Mouse (Mus musculus): ENCODE measurements at regions not wholly inside any gene's neighbourhood (a gene's known extent, or its start where the extent isn't known, plus 50 kb on each side); places are given as distances from the start of the nearest gene placed in this dataset.

GRCm38 (mm10) chr4:109610222-109610621 is 56.8 kb downstream of the Cdkn2c start:
- no peak for DNase-seq

- no peak for DNase-seq
Measured at GRCm38 (mm10) chr4:109609770-109610169, 57.2 kb downstream of the Cdkn2c start.

GRCm38 (mm10) chr4:109589760-109590312 is 58.7 kb upstream of the 4930522H14Rik start:
- DNase-seq, result no peak

DNA sequence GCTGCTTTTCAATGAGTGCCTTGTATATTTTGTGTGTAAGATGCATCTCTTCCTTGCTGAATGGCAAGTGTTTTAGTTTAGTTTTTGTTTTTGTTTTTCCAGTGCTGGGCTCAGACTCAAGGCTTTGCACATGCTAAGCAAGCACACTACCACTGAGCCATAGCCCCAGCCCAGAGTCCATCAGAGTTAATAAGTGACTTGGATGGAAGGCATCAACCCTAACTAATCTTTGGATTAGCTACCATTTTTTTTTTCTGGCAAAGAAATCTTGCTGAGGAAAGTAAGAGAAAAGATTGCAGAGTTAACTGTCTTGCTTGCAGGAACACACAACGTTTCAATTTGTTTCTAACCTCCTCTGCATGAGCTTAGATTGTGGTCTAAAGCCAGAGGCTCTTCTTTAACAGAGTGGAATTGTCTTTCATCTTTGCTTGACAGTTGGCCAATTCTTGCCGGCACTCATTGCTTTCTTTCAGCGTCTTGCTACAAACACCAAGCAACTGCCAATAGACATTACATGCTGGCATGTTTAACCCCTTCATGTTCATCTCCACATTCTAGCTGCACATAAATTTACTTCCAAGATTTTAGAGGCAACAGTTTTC is 52.2 kb upstream of the 4930522H14Rik start:
- DNase-seq, result peak; percentile 33

- DNase-seq, result peak; percentile 7
Measured at GRCm38 (mm10) chr4:109582523-109582922, 51.4 kb upstream of the 4930522H14Rik start.
